Comparison of ENCODE assay signal across 8 mouse cellular contexts in the genomic region with DNA sequence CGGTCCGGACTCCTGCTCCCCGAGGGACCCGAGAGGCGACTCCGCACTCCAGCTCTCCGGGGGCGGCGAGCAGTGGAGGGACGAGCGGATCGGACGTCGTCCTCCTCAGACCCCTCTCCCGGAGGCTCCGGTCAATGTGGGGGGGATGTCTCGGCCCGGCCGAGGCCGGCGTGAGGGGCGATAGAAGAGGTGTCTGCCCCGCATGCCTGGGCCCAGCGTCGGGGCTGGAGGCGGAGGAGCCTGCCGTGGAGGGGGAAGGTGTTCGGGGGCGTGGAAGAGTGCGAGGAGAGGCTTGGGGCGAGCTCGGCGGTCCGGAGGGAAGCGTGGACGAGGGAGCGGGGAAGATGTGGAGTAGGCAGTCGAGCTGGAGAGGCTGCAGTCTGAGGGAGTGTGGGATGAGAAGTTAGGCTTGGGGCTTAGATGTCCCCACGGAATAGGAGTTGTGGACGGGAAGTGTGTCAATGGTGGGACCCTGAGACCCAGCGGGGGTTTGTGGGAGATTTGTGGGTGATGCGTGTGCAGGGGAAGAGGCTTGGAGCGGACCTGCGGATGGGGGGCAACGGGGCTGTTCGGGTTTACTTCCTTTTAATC. TPM values are rescaled to one million over a fixed set of nuclear protein-coding genes. Genes with fewer than 3 reads are reported as not detected.
DNase-seq lines count a peak whose midpoint lies in the region; ATAC-seq and TF ChIP-seq lines count a peak whose summit lies in the region.

No protein-coding gene starts in this region.

- DNase-seq in kidney, adult 9 months: no peak
- DNase-seq in brain, adult 2 months (ENCODE audit: low read depth, low spot score): peak; percentile 24
- no peak for DNase-seq in hindbrain, embryonic 11.5 days (ENCODE audit: low spot score)
- DNase-seq in liver, postnatal 0 days: peak; percentile 70
- no peak for DNase-seq in thymus, adult 18-20 months

- peak overlapping the region; percentile 69 for H3K4me3 ChIP-seq in kidney, embryonic 14.5 days (ENCODE audit: low read length)
- H3K4me3 ChIP-seq in ES-Bruce4 (ENCODE audit: low read depth, low read length): peak overlapping the region; percentile 81
- peak overlapping the region; percentile 90 for H3K4me3 ChIP-seq in hindbrain, embryonic 11.5 days (ENCODE audit: low read depth, low read length)
- H3K4me3 ChIP-seq in liver, postnatal 0 days (ENCODE audit: low read depth, low read length): peak overlapping the region; percentile 97
- H3K4me3 ChIP-seq in small intestine, adult 2 months (ENCODE audit: low read depth, low read length): peak overlapping the region; percentile 82

- H3K27ac ChIP-seq in kidney, embryonic 14.5 days (ENCODE audit: low read depth, low read length): peak overlapping the region; percentile 67
- peak overlapping the region; percentile 17; the same call in 1 of the 2 replicates for H3K27ac ChIP-seq in ES-Bruce4 (ENCODE audit: insufficient read depth, low read length)
- H3K27ac ChIP-seq in hindbrain, embryonic 11.5 days (ENCODE audit: low read depth, low read length): peak overlapping the region; percentile 80
- peak overlapping the region; percentile 97 for H3K27ac ChIP-seq in liver, postnatal 0 days (ENCODE audit: low read depth)
- peak overlapping the region; percentile 48 for H3K27ac ChIP-seq in small intestine, adult 2 months (ENCODE audit: insufficient read depth, low read depth, low read length)

- TF ChIP-seq CTCF in ES-Bruce4 (IDR thresholded peaks at IDR 0.05; ENCODE audit: low read depth, low read length): no peak
- TF ChIP-seq CTCF in liver, postnatal 0 days (IDR thresholded peaks at IDR 0.05; ENCODE audit: low read depth): no peak
- no peak for TF ChIP-seq CTCF in small intestine, adult 2 months (IDR thresholded peaks at IDR 0.05; ENCODE audit: extremely low read depth, insufficient read length, insufficient replicate concordance, low read depth, low read length)

- no peaks in the 10 kb centered on the region for H3K27me3 ChIP-seq in kidney, embryonic 14.5 days (ENCODE audit: control insufficient read depth, insufficient read depth, low read length)
- no peaks in the 10 kb centered on the region for H3K27me3 ChIP-seq in ES-Bruce4 (ENCODE audit: control insufficient read depth, insufficient read depth, low read length, poor library complexity, severe bottlenecking)
- no peaks in the 10 kb centered on the region for H3K27me3 ChIP-seq in hindbrain, embryonic 11.5 days (ENCODE audit: control insufficient read depth, insufficient read depth, low read length)
- H3K27me3 ChIP-seq in liver, postnatal 0 days (ENCODE audit: insufficient read depth, low read length): no peaks in the 10 kb centered on the region
- no peaks in the 10 kb centered on the region for H3K27me3 ChIP-seq in small intestine, adult 2 months (ENCODE audit: control insufficient read depth, insufficient read depth, low read length)

- ATAC-seq in kidney, embryonic 14.5 days (ENCODE audit: low FRiP score, low TSS enrichment): peak; percentile 61
- ATAC-seq in hindbrain, embryonic 11.5 days (ENCODE audit: low FRiP score): no peak; the same call in 1 of the 2 replicates
- peak; percentile 51 for ATAC-seq in liver, postnatal 0 days

- H3K9ac ChIP-seq in kidney, embryonic 14.5 days (ENCODE audit: low read depth, low read length): peak overlapping the region; percentile 90
- H3K9ac ChIP-seq in ES-Bruce4 (ENCODE audit: low read depth, poor library complexity, severe bottlenecking): peak overlapping the region; percentile 92
- peak overlapping the region; percentile 93 for H3K9ac ChIP-seq in hindbrain, embryonic 11.5 days (ENCODE audit: low read depth, low read length)
- H3K9ac ChIP-seq in liver, postnatal 0 days (replicated peaks): peak overlapping the region; percentile 97

- H3K9me3 ChIP-seq in kidney, embryonic 14.5 days (ENCODE audit: control insufficient read depth, low read length): no peaks in the 10 kb centered on the region
- H3K9me3 ChIP-seq in ES-Bruce4 (replicated peaks; ENCODE audit: control insufficient read depth, insufficient read depth, low read length, poor library complexity, severe bottlenecking): no peaks in the 10 kb centered on the region
- H3K9me3 ChIP-seq in hindbrain, embryonic 11.5 days (ENCODE audit: control insufficient read depth, low read length): no peaks in the 10 kb centered on the region
- H3K9me3 ChIP-seq in liver, postnatal 0 days (ENCODE audit: low read length): no peaks in the 10 kb centered on the region

- no peak for TF ChIP-seq EP300 in ES-Bruce4 (IDR thresholded peaks at IDR 0.05; ENCODE audit: insufficient read depth, low read depth, low read length)
- TF ChIP-seq EP300 in liver, postnatal 0 days (IDR thresholded peaks at IDR 0.05; ENCODE audit: low read depth): no peak

- under 1% methylated on average over 44 of the region's 46 CpGs for WGBS in kidney, embryonic 14.5 days
- WGBS in hindbrain, embryonic 11.5 days: under 1% methylated on average over 45 of the region's 46 CpGs
- WGBS in liver, postnatal 0 days (ENCODE audit: insufficient replicate concordance): under 1% methylated on average over 42 of the region's 46 CpGs
- 1% methylated on average over 46 of the region's 46 CpGs for WGBS in small intestine, adult 2 months

- no peak for TF ChIP-seq POLR2A in ES-Bruce4 (IDR thresholded peaks at IDR 0.05; ENCODE audit: insufficient read depth, low read length)
- TF ChIP-seq POLR2A in small intestine, adult 2 months (IDR thresholded peaks at IDR 0.05; ENCODE audit: low read depth, low read length): no peak

- H3K4me2 ChIP-seq in kidney, embryonic 14.5 days (replicated peaks; ENCODE audit: low read depth, low read length): peak overlapping the region; percentile 58
- peak overlapping the region; percentile 86 for H3K4me2 ChIP-seq in hindbrain, embryonic 11.5 days (replicated peaks; ENCODE audit: low read depth, low read length)
- H3K4me2 ChIP-seq in liver, postnatal 0 days (ENCODE audit: low read depth, low read length): peak overlapping the region; percentile 95

- H3K4me1 ChIP-seq in kidney, embryonic 14.5 days (ENCODE audit: control insufficient read depth, insufficient read depth, low read length): no peaks in the 10 kb centered on the region
- no peaks in the 10 kb centered on the region for H3K4me1 ChIP-seq in ES-Bruce4 (ENCODE audit: control insufficient read depth, insufficient read depth, low read length)
- H3K4me1 ChIP-seq in hindbrain, embryonic 11.5 days (replicated peaks; ENCODE audit: control insufficient read depth, insufficient read depth, low read length): no peaks in the 10 kb centered on the region
- peaks cover 17% of the 10 kb centered on the region for H3K4me1 ChIP-seq in liver, postnatal 0 days (ENCODE audit: insufficient read depth)
- peaks cover 5% of the 10 kb centered on the region; the same call in 1 of the 2 replicates for H3K4me1 ChIP-seq in small intestine, adult 2 months (ENCODE audit: control insufficient read depth, insufficient read depth, insufficient read length, low read length)

- H3K36me3 ChIP-seq in kidney, embryonic 14.5 days (ENCODE audit: control insufficient read depth, insufficient read depth, low read length): no peaks in the 10 kb centered on the region
- H3K36me3 ChIP-seq in ES-Bruce4 (ENCODE audit: control insufficient read depth, insufficient read depth, low read length, poor library complexity, severe bottlenecking): no peaks in the 10 kb centered on the region; the same call in 1 of the 2 replicates
- no peaks in the 10 kb centered on the region for H3K36me3 ChIP-seq in hindbrain, embryonic 11.5 days (ENCODE audit: control insufficient read depth, insufficient read depth, low read length)
- 0 out of 2 replicates have a peak, but pooled peaks cover 2% of the 10 kb centered on the region for H3K36me3 ChIP-seq in liver, postnatal 0 days (replicated peaks; ENCODE audit: insufficient read depth, low read length)
- no peaks in the 10 kb centered on the region for H3K36me3 ChIP-seq in small intestine, adult 2 months (ENCODE audit: control insufficient read depth, insufficient read depth, low read length)

RNA-seq across cellular contexts. Expression of a gene that starts 0.4 kb away (rescaled TPM):
- polyA plus RNA-seq in kidney, embryonic 14.5 days (2014; fragmentation: Nextera tagmentation; extraction: Ambion mirVana): 12.1 and 12.5 TPM in 2 replicates
- polyA plus RNA-seq in ES-Bruce4 (2011; ENCODE audit: insufficient read depth, insufficient read length, low read depth, missing spikeins): 44.4 and 47.9 TPM in 2 replicates
- 11.9 and 14.4 TPM in 2 replicates for polyA plus RNA-seq in hindbrain, embryonic 11.5 days (2014; fragmentation: Nextera tagmentation; extraction: Ambion mirVana)
- polyA plus RNA-seq in liver, postnatal 0 days (2015; fragmentation: Nextera tagmentation; extraction: Ambion mirVana): 2.8 and 3.3 TPM in 2 replicates
- polyA plus RNA-seq in small intestine, adult 2 months (2012; rRNA removed): 0.57 and 1.2 TPM in 2 replicates

RNA-seq across cellular contexts. Expression of a gene that starts 9.1 kb away (rescaled TPM):
- polyA plus RNA-seq in kidney, embryonic 14.5 days (2014; fragmentation: Nextera tagmentation; extraction: Ambion mirVana): 4.0 and 5.5 TPM in 2 replicates
- 13.9 and 17.0 TPM in 2 replicates for polyA plus RNA-seq in ES-Bruce4 (2011; ENCODE audit: insufficient read depth, insufficient read length, low read depth, missing spikeins)
- polyA plus RNA-seq in hindbrain, embryonic 11.5 days (2014; fragmentation: Nextera tagmentation; extraction: Ambion mirVana): 3.8 and 8.4 TPM in 2 replicates
- 5.3 TPM in 2 replicates for polyA plus RNA-seq in liver, postnatal 0 days (2015; fragmentation: Nextera tagmentation; extraction: Ambion mirVana)
- polyA plus RNA-seq in small intestine, adult 2 months (2012; rRNA removed): 0.13 and 0.83 TPM in 2 replicates

RNA-seq across cellular contexts. Expression of a gene that starts 56.5 kb away (rescaled TPM):
- 85.3 and 102 TPM in 2 replicates for polyA plus RNA-seq in kidney, embryonic 14.5 days (2014; fragmentation: Nextera tagmentation; extraction: Ambion mirVana)
- polyA plus RNA-seq in ES-Bruce4 (2011; ENCODE audit: insufficient read depth, insufficient read length, low read depth, missing spikeins): 103 and 106 TPM in 2 replicates
- polyA plus RNA-seq in hindbrain, embryonic 11.5 days (2014; fragmentation: Nextera tagmentation; extraction: Ambion mirVana): 78.1 and 85.9 TPM in 2 replicates
- 8.3 and 9.5 TPM in 2 replicates for polyA plus RNA-seq in liver, postnatal 0 days (2015; fragmentation: Nextera tagmentation; extraction: Ambion mirVana)
- polyA plus RNA-seq in small intestine, adult 2 months (2012; rRNA removed): 4.7 and 10.7 TPM in 2 replicates

Comparison
In these comparisons a context has a peak if more than half of its experiments do, and no peak if none do; other contexts are left out.
1. H3K27ac ChIP-seq: peak in every context shown above with its lines; median percentile 97 in liver, postnatal 0 days; 80 in hindbrain, embryonic 11.5 days; 67 in kidney, embryonic 14.5 days; 48 in small intestine, adult 2 months; 17 in ES-Bruce4.
2. DNase-seq: peak in brain, adult 2 months (single experiment) and liver, postnatal 0 days (single experiment); none in kidney, adult 9 months (single experiment), hindbrain, embryonic 11.5 days (single experiment) and thymus, adult 18-20 months (0 of 2).
3. Peak in every context shown above with its lines, with median percentiles within 50 percentile points of each other: H3K4me2 ChIP-seq, H3K4me3 ChIP-seq and H3K9ac ChIP-seq.